Mouse (Mus musculus) lung, postnatal 25 days (tissue): ENCODE measurements around the gene Gtf3c1.
A peak's percentile ranks its signal among the peaks of the same experiment; 100 is the strongest.
"Not testable (repeated sequence)": the region's sequence is repeated elsewhere in the genome, so short reads cannot be mapped to it uniquely, and the experiment has no call there.

Experiments used
- DNase-seq: peaks from one replicate; pipeline ENCODE4 v3.0.0; 2022; ENCODE audit warnings: low spot score

Gene Gtf3c1

GRCm38 (mm10) chr7:125707593-125708022 lies at the start of gene Gtf3c1, which contains the start of gene D430042O09Rik:
Gene Gtf3c1, minus strand, starts transcription at chr7:125707780.
Gene D430042O09Rik, plus strand, starts transcription at chr7:125707888.
- DNase-seq = peak; percentile 100

- no peak for DNase-seq
These were observed 49.2 kb upstream of the Gtf3c1 start for GRCm38 (mm10) chr7:125756806-125757205.

GRCm38 (mm10) chr7:125753326-125753715 lies 45.7 kb upstream of the Gtf3c1 start:
- DNase-seq = no peak

GRCm38 (mm10) chr7:125752699-125753325 lies 45.2 kb upstream of the Gtf3c1 start:
- no peak for DNase-seq

- DNase-seq = peak; percentile 29
These were observed 40.6 kb upstream of the Gtf3c1 start for GRCm38 (mm10) chr7:125748186-125748585.

- DNase-seq = no peak
These were observed 39.7 kb upstream of the Gtf3c1 start for GRCm38 (mm10) chr7:125747316-125747690.

- DNase-seq = no peak
These were observed 39.2 kb upstream of the Gtf3c1 start for GRCm38 (mm10) chr7:125746621-125747315.

GRCm38 (mm10) chr7:125744774-125745173 lies 37.2 kb upstream of the Gtf3c1 start:
- no peak for DNase-seq

- peak; percentile 67 for DNase-seq
These were observed 33.7 kb upstream of the Gtf3c1 start for GRCm38 (mm10) chr7:125741271-125741703.

- DNase-seq = no peak
These were observed 32.9 kb upstream of the Gtf3c1 start for GRCm38 (mm10) chr7:125740521-125740920.

- no peak for DNase-seq
These were observed 28.9 kb upstream of the Gtf3c1 start for GRCm38 (mm10) chr7:125736366-125737015.

- DNase-seq = no peak
These were observed 26.2 kb upstream of the Gtf3c1 start for GRCm38 (mm10) chr7:125733791-125734190.

GRCm38 (mm10) chr7:125731679-125732078 lies 24.1 kb upstream of the Gtf3c1 start:
- no peak for DNase-seq

GRCm38 (mm10) chr7:125723189-125723972 lies 15.8 kb upstream of the Gtf3c1 start:
- no peak for DNase-seq

GRCm38 (mm10) chr7:125722127-125722526 lies 14.5 kb upstream of the Gtf3c1 start:
- DNase-seq = no peak

GRCm38 (mm10) chr7:125721033-125721432 lies 13.5 kb upstream of the Gtf3c1 start:
- peak; percentile 74 for DNase-seq

GRCm38 (mm10) chr7:125720370-125720769 lies 12.8 kb upstream of the Gtf3c1 start:
- no peak for DNase-seq

GRCm38 (mm10) chr7:125717612-125718011 lies 10.0 kb upstream of the Gtf3c1 start:
- no peak for DNase-seq

GRCm38 (mm10) chr7:125716724-125717123 lies 9.1 kb upstream of the Gtf3c1 start:
- peak; percentile 68 for DNase-seq

- no peak for DNase-seq
These were observed 7.2 kb upstream of the Gtf3c1 start for GRCm38 (mm10) chr7:125714803-125715202.

GRCm38 (mm10) chr7:125713542-125714055 lies 6.0 kb upstream of the Gtf3c1 start:
- DNase-seq = not testable (repeated sequence)

GRCm38 (mm10) chr7:125708100-125708499 lies 520 bp upstream of the Gtf3c1 start:
- no peak for DNase-seq
